Mouse (Mus musculus): ENCODE results near the gene Taar7d. TPM values are rescaled to one million over a fixed set of nuclear protein-coding genes. Genes with fewer than 3 reads are reported as not detected.

Gene Taar7d
- total RNA-seq, 2 experiments from 2014 or later, result not detected

Other genes with a start within 250 kb of the Taar7d start
- gene Rps12, start 239.9 kb upstream of the Taar7d start, total RNA-seq (2021), result 100 to 1,000 TPM; 252 to 272 TPM
- gene Slc18b1, start 230.2 kb upstream of the Taar7d start, total RNA-seq (2021), result 10 to 100 TPM; 12.2 to 13.0 TPM
- gene Vnn3, start 175.8 kb upstream of the Taar7d start, total RNA-seq (2021), result not detected
- gene Vnn1, start 132.5 kb upstream of the Taar7d start, total RNA-seq (2021), result under 1 TPM; 0.10 to 0.40 TPM
- gene Taar1, start 106.9 kb upstream of the Taar7d start, total RNA-seq (2021), result not detected
- not detected for gene Taar2, start 88.7 kb upstream of the Taar7d start, total RNA-seq (2021)
- gene Taar3, start 77.7 kb upstream of the Taar7d start, total RNA-seq (2021), result not detected
- not detected for gene Taar4, start 66.7 kb upstream of the Taar7d start, total RNA-seq (2021)
- not detected for gene Taar5, start 56.5 kb upstream of the Taar7d start, total RNA-seq (2021)
- gene Taar6, start 41.6 kb upstream of the Taar7d start, total RNA-seq (2021), result not detected
- not detected for gene Taar7a, start 33.7 kb upstream of the Taar7d start, total RNA-seq (2021)
- not detected for gene Taar7b, start 27.3 kb upstream of the Taar7d start, total RNA-seq (2021)
- not detected for gene Taar7e, start 10.4 kb downstream of the Taar7d start, total RNA-seq (2021)
- not detected for gene Taar7f, start 22.3 kb downstream of the Taar7d start, total RNA-seq (2021)
- gene Taar8a, start 49.3 kb downstream of the Taar7d start, total RNA-seq (2021), result not detected
- gene Taar8b, start 65.1 kb downstream of the Taar7d start, total RNA-seq (2021), result not detected
- gene Taar8c, start 74.7 kb downstream of the Taar7d start, total RNA-seq (2021), result not detected
- gene Taar9, start 82.3 kb downstream of the Taar7d start, total RNA-seq (2021), result not detected
- gene Stx7, start 122.1 kb downstream of the Taar7d start, total RNA-seq (2021), result 10 to 100 TPM; 23.6 to 35.9 TPM
- gene Moxd1, start 196.3 kb downstream of the Taar7d start, total RNA-seq (2021), result under 1 TPM; 0.64 to 0.92 TPM

Data from gastrocnemius, postnatal 14 days (tissue).